Mouse (Mus musculus) layer of hippocampus, adult 18-20 months (tissue): ENCODE data around the gene Slc25a21. TPM values are rescaled to one million over a fixed set of nuclear protein-coding genes. Genes with fewer than 3 reads are reported as not detected.

ENCODE experiments used
- DNase-seq, 2 experiments: peaks; one replicate each; pipeline ENCODE4 v3.0.0; 2022; ENCODE audit warnings: low spot score in 2 of 2
- total RNA-seq, 2 experiments: library from RNA; stranded (reverse); gene quantifications; 2 replicates each; pipeline ENCODE4 v1.2.3; 2021

The Slc25a21 gene
- total RNA-seq, 2 experiments from 2014 or later: 0.32 to 0.89 TPM

- no peak for DNase-seq
Observed at GRCm38 (mm10) chr12:56694361-56694760, 502.9 kb downstream of the Slc25a21 start.

- no peak for DNase-seq
Observed at GRCm38 (mm10) chr12:56693411-56694098, 503.7 kb downstream of the Slc25a21 start.

DNA sequence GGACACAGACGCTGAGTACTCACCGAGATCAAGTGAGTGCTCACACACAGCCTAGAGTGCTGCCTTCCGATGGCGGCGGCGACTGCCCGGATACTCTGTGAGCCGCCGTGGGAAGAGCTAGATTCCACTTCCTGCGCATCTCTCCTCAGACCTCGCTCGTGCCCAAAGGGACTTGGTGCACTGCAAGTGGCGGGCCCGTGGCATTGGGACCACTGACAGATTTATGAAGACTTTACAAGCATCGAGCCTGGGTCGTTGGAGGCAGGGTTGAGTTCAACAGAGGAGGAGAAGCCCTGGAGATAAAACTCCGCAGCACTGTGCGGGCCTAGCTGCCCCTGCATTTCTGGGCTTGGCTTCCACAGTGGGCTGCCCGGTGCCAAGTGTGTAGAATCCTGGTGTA lies 504.7 kb downstream of the Slc25a21 start:
- DNase-seq: no peak

GRCm38 (mm10) chr12:56691427-56692079 lies 505.7 kb downstream of the Slc25a21 start, which contains the start of gene Pax9:
Pax9 (plus strand) TSS chr12:56691767.
- no peak for DNase-seq

DNA sequence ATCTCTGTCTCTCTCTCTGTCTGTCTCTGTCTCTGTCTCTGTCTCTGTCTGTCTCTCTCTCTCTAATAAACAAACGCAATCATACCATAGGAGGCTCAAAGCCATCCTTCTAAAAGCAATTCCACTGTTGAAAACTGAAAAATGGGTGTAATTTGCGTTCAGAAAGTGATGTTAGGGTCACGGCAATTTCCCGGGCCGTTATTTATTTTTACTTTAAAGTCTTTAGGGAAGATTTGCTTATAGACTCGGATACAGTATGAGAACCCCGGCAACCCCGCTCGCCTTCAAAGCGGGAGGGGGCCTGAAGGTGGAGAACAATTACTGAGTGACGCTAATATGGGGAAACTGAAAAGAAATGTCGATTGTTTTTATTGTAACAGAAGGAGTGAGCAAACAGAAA lies 506.3 kb downstream of the Slc25a21 start:
- no peak for DNase-seq

- DNase-seq: no peak
Observed at GRCm38 (mm10) chr12:56690366-56690765, 506.9 kb downstream of the Slc25a21 start.

DNA sequence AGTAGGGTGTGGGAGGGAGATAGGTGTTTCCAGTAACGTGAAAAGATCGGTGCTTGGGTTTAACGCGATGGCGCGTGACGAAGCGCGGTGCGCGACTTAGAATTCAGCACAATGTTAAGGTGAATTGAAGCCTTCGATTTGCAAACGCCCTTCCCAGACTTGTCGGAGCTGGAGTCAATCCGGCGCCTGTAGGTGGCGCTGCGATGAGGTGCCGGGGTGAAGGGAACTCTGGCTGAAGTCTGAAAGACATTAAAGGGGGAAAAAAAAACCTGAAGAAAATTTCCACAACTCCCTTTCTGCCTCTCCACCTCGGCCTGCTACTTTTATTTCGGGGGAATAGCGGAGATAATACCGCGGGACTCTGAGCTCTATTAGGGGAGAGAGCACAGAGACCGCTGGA lies 507.5 kb downstream of the Slc25a21 start:
- DNase-seq: no peak

DNA sequence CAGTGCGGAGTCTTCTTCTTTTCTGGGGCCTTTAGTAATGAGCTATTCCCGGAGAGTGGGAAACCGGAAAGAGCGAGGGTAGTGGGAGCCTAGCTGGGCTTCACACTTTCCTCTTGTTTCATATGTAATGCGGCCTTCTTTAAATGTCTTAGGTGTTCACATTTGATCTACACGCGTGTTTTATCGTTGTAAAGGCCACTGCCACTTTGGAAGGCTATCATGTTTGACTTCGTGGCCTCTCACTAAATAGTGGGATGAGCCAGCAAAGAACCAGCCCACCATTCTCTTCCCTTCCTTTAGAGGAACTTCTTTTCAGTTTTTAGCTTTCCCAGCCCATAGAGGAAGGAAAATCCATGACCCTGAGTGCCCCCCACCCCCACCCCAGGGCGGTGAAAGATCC lies 507.9 kb downstream of the Slc25a21 start:
- DNase-seq: no peak

DNA sequence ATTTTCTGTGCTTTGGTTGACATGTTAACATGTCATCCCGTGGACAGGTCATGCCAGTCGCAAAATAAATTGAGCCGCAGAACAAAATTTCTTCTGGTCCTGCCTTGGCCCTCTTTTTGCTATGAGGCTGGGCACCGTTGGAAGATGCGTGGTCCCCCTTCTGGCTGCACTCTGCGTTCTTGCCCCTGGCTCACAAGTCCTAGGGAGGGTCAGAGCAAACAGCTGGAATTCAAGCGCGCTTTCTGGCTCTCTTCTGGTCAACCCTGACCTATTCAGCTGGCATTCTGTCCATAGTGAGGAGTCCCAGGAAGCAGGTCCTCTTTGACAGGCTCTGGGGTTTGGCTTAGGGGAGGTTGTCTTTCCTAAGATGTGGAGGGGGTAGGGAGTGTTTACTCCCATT lies 508.4 kb downstream of the Slc25a21 start:
- DNase-seq: no peak

DNA sequence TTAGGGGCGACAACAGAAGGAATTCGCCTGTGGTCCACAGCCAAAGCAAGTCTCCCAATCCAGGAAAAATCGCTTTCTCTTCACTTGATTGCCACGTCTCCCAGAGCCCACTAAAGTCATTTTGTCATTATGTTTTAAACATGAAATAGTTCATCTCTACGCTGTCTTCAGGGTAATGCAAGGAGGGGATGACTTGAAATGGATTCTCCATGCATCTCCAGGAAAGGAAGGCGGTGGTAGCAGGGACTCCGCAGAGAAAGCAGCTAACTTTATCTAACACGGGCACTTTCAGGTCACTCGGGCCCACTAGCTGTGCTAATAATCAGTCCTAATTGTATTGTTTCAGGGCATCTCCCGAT lies 508.8 kb downstream of the Slc25a21 start:
- no peak for DNase-seq

DNA sequence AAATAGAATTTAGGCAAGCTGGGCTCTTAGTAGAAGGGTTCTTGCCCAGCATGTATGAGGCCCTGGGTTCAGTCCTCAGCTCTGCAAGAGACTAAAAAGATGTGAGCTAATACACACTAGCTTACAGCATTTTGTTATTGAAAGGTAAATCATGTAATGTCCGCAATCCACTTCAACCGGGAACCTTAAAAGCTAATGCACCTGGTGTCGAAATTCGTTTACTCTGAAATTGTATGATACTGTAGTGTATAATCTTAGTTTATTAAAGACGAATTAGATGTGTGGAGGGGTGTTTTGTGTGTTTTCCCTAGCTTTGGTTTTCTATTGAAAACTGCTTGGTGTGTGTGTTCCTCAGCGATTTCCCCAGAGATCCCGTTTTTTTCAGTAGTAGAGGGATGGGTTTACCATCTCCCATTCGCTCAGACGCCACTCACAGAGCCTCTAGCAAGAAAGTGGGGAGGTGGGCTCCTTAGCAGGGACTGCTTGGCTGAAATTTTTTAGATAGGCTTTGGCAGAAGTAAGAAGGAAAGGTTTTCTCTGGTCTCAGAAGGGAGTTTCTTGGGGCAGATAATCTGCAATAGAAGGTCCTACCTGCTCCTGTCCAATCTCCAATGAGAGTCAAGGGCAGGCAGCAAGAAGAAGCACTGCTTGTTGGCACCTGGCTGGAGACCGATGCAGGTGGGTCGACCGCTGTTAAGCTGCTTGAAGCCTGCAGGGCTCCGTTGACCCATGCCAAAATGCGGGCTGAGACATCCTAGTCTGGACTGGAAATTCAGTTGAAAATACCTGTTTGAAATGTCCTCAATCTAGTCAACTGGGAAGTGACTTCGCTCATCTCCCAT lies 509.4 kb downstream of the Slc25a21 start:
- DNase-seq: no peak

- DNase-seq: no peak
Observed at GRCm38 (mm10) chr12:56681096-56681811, 516.0 kb downstream of the Slc25a21 start.

DNA sequence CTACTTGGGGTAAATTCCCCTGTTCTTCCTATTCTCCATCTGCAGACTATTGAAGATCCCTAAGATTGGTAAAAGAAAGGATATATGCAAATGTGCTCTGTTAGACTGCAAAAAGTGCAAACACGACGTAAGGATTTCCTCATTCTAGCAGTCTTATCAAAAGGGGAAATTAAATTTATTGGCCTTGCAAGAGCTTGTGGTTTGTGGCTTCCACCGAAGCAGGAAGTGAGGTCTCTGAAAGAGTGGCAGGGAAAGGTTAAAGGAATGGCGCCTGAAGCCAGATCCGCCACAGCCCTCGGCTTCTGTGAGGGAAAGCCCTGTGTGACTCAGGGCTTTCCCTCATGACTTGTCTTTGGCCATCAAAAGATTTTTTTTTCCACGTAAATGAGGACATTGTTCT lies 519.7 kb downstream of the Slc25a21 start:
- DNase-seq: no peak

GRCm38 (mm10) chr12:56674726-56675125 lies 522.5 kb downstream of the Slc25a21 start:
- no peak for DNase-seq

GRCm38 (mm10) chr12:56670795-56671194 lies 526.5 kb downstream of the Slc25a21 start:
- DNase-seq: no peak

DNA sequence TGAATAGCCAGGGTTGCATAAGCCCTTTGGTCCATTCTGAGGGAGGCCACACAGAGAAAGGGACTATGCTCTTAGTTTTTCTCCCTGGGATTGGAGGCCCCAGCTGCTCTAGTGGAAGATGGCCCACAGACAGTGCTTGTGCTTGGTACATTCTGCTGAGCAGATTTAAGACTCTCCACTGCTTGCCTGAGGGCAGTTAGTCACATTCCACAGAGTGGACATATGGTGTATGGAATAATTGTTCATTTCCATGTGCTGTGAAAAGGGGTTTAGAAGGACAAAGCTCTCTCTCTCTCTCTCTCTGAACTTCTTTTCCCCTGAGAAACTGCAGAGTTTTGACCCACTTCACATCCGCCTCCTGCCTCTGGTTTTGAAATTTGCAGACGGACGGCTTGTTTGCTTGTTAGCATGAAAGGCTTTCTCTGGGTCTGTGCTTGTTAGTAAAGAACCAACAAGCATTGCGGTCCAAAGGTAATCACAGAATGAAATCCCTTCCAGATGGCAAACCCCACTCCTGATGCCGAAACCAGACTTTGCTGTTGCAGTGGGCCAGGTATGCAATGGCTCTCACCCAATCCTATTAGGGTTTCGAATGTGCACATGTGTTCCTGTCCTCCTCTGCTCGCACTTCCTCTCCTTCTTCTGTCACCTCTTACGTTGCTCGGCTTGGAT lies 527.7 kb downstream of the Slc25a21 start:
- no peak for DNase-seq

Other genes starting within 250 kb of the Slc25a21 start
- gene Prps1l3, start 32.9 kb upstream of the Slc25a21 start, total RNA-seq: 10 to 100 TPM; 17.6 to 19.1 TPM
- gene Mipol1, start 33.0 kb upstream of the Slc25a21 start, total RNA-seq: 1 to 10 TPM; 6.0 to 7.4 TPM